Mouse (Mus musculus): Measurements from ENCODE around the gene Rab8b. TPM values are rescaled to one million over a fixed set of nuclear protein-coding genes. Genes with fewer than 3 reads are reported as not detected.
"Not testable (repeated sequence)": the region's sequence is repeated elsewhere in the genome, so short reads cannot be mapped to it uniquely, and the experiment has no call there.

Rab8b gene
- polyA plus RNA-seq, 1 experiment from 2014 or later, result 39.7 TPM

- no peaks in the 10 kb centered on the region for H3K9me3 ChIP-seq
- H3K4me1 ChIP-seq, result peaks cover 74% of the 10 kb centered on the region
- ATAC-seq (replicated peaks), result no peak
- 87% methylated on average over 9 of the region's 9 CpGs for WGBS
- no peaks in the 10 kb centered on the region for H3K36me3 ChIP-seq
- no peak overlapping the region for H3K4me3 ChIP-seq
- H3K9ac ChIP-seq (replicated peaks), result no peak overlapping the region
- no peak overlapping the region for H3K27ac ChIP-seq (replicated peaks)
- H3K4me2 ChIP-seq (replicated peaks), result no peak overlapping the region
- no peaks in the 10 kb centered on the region for H3K27me3 ChIP-seq
These were observed 3.4 kb downstream of the Rab8b start for GRCm38 (mm10) chr9:66915869-66916785.

- ATAC-seq (replicated peaks), result no peak
- no peak overlapping the region for H3K4me2 ChIP-seq (replicated peaks)
- 89% methylated on average over 5 of the region's 5 CpGs for WGBS
- no peaks in the 10 kb centered on the region for H3K27me3 ChIP-seq
- H3K4me3 ChIP-seq, result no peak overlapping the region
- no peaks in the 10 kb centered on the region for H3K9me3 ChIP-seq
- no peak overlapping the region for H3K27ac ChIP-seq (replicated peaks)
- H3K4me1 ChIP-seq, result peaks cover 71% of the 10 kb centered on the region
- H3K36me3 ChIP-seq, result no peaks in the 10 kb centered on the region
- no peak overlapping the region for H3K9ac ChIP-seq (replicated peaks)
These were observed 4.1 kb downstream of the Rab8b start for GRCm38 (mm10) chr9:66915401-66915800.

- Histone ChIP-seq H3K4me1 (peaks cover 71% of the 10 kb centered on the region), H3K9ac (replicated peaks) (no peak overlapping the region), H3K27ac (replicated peaks) (no peak overlapping the region), H3K4me3 (no peak overlapping the region), H3K27me3 (no peaks in the 10 kb centered on the region), H3K36me3 (no peaks in the 10 kb centered on the region), H3K9me3 (no peaks in the 10 kb centered on the region), H3K4me2 (replicated peaks) (no peak overlapping the region)
- WGBS, result 93% methylated on average over 3 of the region's 3 CpGs
- ATAC-seq (replicated peaks), result no peak
These were observed 4.9 kb downstream of the Rab8b start for GRCm38 (mm10) chr9:66914540-66914939.

- not testable (repeated sequence) for ATAC-seq (replicated peaks); H3K9me3 ChIP-seq; H3K27me3 ChIP-seq; H3K9ac ChIP-seq (replicated peaks); H3K4me2 ChIP-seq (replicated peaks); H3K4me3 ChIP-seq; H3K36me3 ChIP-seq
- WGBS, result 98% methylated on average over 5 of the region's 5 CpGs
- Histone ChIP-seq H3K27ac (replicated peaks) (peak overlapping the region; percentile 84), H3K4me1 (peaks cover 65% of the 10 kb centered on the region)
These were observed 6.1 kb downstream of the Rab8b start for GRCm38 (mm10) chr9:66913254-66913934.

- Histone ChIP-seq H3K27ac (replicated peaks) (peak overlapping the region; percentile 84), H3K9ac (replicated peaks) (no peak overlapping the region), H3K4me2 (replicated peaks) (no peak overlapping the region; the same call in 1 of the 2 replicates), H3K36me3 (no peaks in the 10 kb centered on the region), H3K4me1 (peaks cover 55% of the 10 kb centered on the region), H3K27me3 (no peaks in the 10 kb centered on the region), H3K4me3 (no peak overlapping the region), H3K9me3 (no peaks in the 10 kb centered on the region)
- peak; percentile 74 for ATAC-seq (replicated peaks)
These were observed 7.2 kb downstream of the Rab8b start for GRCm38 (mm10) chr9:66912304-66912703.

- Histone ChIP-seq H3K27me3 (no peaks in the 10 kb centered on the region), H3K36me3 (no peaks in the 10 kb centered on the region), H3K4me2 (replicated peaks) (no peak overlapping the region), H3K9me3 (no peaks in the 10 kb centered on the region), H3K9ac (replicated peaks) (no peak overlapping the region), H3K4me1 (peaks cover 47% of the 10 kb centered on the region), H3K4me3 (no peak overlapping the region), H3K27ac (replicated peaks) (no peak overlapping the region)
- WGBS, result 93% methylated on average over 5 of the region's 5 CpGs
- no peak for ATAC-seq (replicated peaks)
These were observed 8.8 kb downstream of the Rab8b start for GRCm38 (mm10) chr9:66910677-66911076.

- Histone ChIP-seq H3K4me3 (no peak overlapping the region), H3K9me3 (no peaks in the 10 kb centered on the region), H3K9ac (replicated peaks) (no peak overlapping the region), H3K27ac (replicated peaks) (no peak overlapping the region), H3K4me1 (peaks cover 41% of the 10 kb centered on the region), H3K4me2 (replicated peaks) (no peak overlapping the region), H3K36me3 (no peaks in the 10 kb centered on the region), H3K27me3 (no peaks in the 10 kb centered on the region)
- 85% methylated on average over 7 of the region's 7 CpGs for WGBS
- no peak for ATAC-seq (replicated peaks)
These were observed 9.6 kb downstream of the Rab8b start for GRCm38 (mm10) chr9:66909922-66910321.

GRCm38 (mm10) chr9:66907746-66908397 is 11.6 kb downstream of the Rab8b start:
- Histone ChIP-seq H3K36me3 (no peaks in the 10 kb centered on the region), H3K4me1 (peaks cover 37% of the 10 kb centered on the region), H3K27me3 (no peaks in the 10 kb centered on the region), H3K9ac (replicated peaks) (no peak overlapping the region), H3K4me3 (no peak overlapping the region), H3K4me2 (replicated peaks) (no peak overlapping the region), H3K9me3 (no peaks in the 10 kb centered on the region), H3K27ac (replicated peaks) (no peak overlapping the region)
- no peak for ATAC-seq (replicated peaks)
- WGBS, result 87% methylated on average over 5 of the region's 5 CpGs

- WGBS, result 93% methylated on average over 8 of the region's 8 CpGs
- Histone ChIP-seq H3K9ac (replicated peaks) (no peak overlapping the region), H3K27ac (replicated peaks) (no peak overlapping the region), H3K36me3 (no peaks in the 10 kb centered on the region), H3K4me3 (no peak overlapping the region), H3K4me1 (peaks cover 34% of the 10 kb centered on the region), H3K4me2 (replicated peaks) (no peak overlapping the region), H3K9me3 (no peaks in the 10 kb centered on the region), H3K27me3 (no peaks in the 10 kb centered on the region)
- no peak for ATAC-seq (replicated peaks)
These were observed 12.4 kb downstream of the Rab8b start for GRCm38 (mm10) chr9:66907126-66907525.

- peaks cover 24% of the 10 kb centered on the region for H3K4me1 ChIP-seq
- no peak overlapping the region for H3K4me2 ChIP-seq (replicated peaks)
- no peak overlapping the region for H3K9ac ChIP-seq (replicated peaks)
- no peak overlapping the region for H3K27ac ChIP-seq (replicated peaks)
- H3K9me3 ChIP-seq, result no peaks in the 10 kb centered on the region
- no peaks in the 10 kb centered on the region for H3K27me3 ChIP-seq
- H3K4me3 ChIP-seq, result no peak overlapping the region
- H3K36me3 ChIP-seq, result no peaks in the 10 kb centered on the region
- WGBS, result 53% methylated on average over 9 of the region's 9 CpGs
- ATAC-seq (replicated peaks), result 0 out of 2 replicates have a peak, but pooled peaks have one; percentile 8
These were observed 13.5 kb downstream of the Rab8b start for GRCm38 (mm10) chr9:66905990-66906389.

GRCm38 (mm10) chr9:66899526-66899925 is 20.0 kb downstream of the Rab8b start:
- H3K4me1 ChIP-seq, result peaks cover 15% of the 10 kb centered on the region; the same call in 1 of the 2 replicates
- no peaks in the 10 kb centered on the region for H3K27me3 ChIP-seq
- H3K4me3 ChIP-seq, result no peak overlapping the region
- no peak for ATAC-seq (replicated peaks)
- H3K4me2 ChIP-seq (replicated peaks), result no peak overlapping the region
- no peak overlapping the region for H3K9ac ChIP-seq (replicated peaks)
- H3K27ac ChIP-seq (replicated peaks), result no peak overlapping the region
- no peaks in the 10 kb centered on the region for H3K9me3 ChIP-seq
- no peaks in the 10 kb centered on the region for H3K36me3 ChIP-seq
- WGBS, result 66% methylated on average over 4 of the region's 4 CpGs

- H3K4me2 ChIP-seq (replicated peaks), result no peak overlapping the region
- H3K9me3 ChIP-seq, result no peaks in the 10 kb centered on the region
- no peak overlapping the region for H3K27ac ChIP-seq (replicated peaks)
- no peak overlapping the region for H3K9ac ChIP-seq (replicated peaks)
- H3K4me1 ChIP-seq, result peaks cover 15% of the 10 kb centered on the region; the same call in 1 of the 2 replicates
- no peaks in the 10 kb centered on the region for H3K27me3 ChIP-seq
- no peak overlapping the region for H3K4me3 ChIP-seq
- WGBS, result 95% methylated on average over 2 of the region's 2 CpGs
- no peaks in the 10 kb centered on the region for H3K36me3 ChIP-seq
- no peak for ATAC-seq (replicated peaks)
These were observed 20.4 kb downstream of the Rab8b start for GRCm38 (mm10) chr9:66899072-66899471.

All from forebrain, embryonic 15.5 days (tissue).